ENCODE assay signal across 20 mouse cellular contexts in genomic region chr14:118695866-118696265, GRCm38 (mm10). TPM values are rescaled to one million over a fixed set of nuclear protein-coding genes. Genes with fewer than 3 reads are reported as not detected.
DNase-seq lines count a peak whose midpoint lies in the region; ATAC-seq and TF ChIP-seq lines count a peak whose summit lies in the region.
"Had no signal": no experiment of that assay in that cellular context is flagged by ENCODE, and none has a peak within 500 bp of the region (broad histone marks: within the 10 kb centered on the region; RNA-seq: fewer than 3 reads in every experiment).

No protein-coding gene starts in this region.

- ATAC-seq in intestine, postnatal 0 days: peak; percentile 52
- no peak for ATAC-seq in intestine, embryonic 15.5 days
- ATAC-seq in megakaryocyte-erythroid progenitor cell, adult 5-6 weeks (replicated peaks; ENCODE audit: low FRiP score, low TSS enrichment, poor library complexity, severe bottlenecking): no peak
- ATAC-seq: forebrain, embryonic 15.5 days; intestine, embryonic 16.5 days had no signal

- DNase-seq in cerebellum, postnatal 14 days: peak; percentile 55 to 60
- no peak for DNase-seq in cerebellum, adult 9-10 months
- peak; percentile 70 for DNase-seq in R1 (ENCODE audit: low read depth, low spot score)
- no peak for DNase-seq in adrenal gland, postnatal 10 days
- DNase-seq: adrenal gland, postnatal 14 days; embryo, embryonic 11 days; gastrocnemius, postnatal 10 days; heart, adult 2 months; heart, postnatal 14 days; kidney, adult 9 months had no signal

- H3K36me3 ChIP-seq in intestine, postnatal 0 days (ENCODE audit: control insufficient read depth, insufficient read depth): no peaks in the 10 kb centered on the region
- no peaks in the 10 kb centered on the region for H3K36me3 ChIP-seq in intestine, embryonic 15.5 days
- H3K36me3 ChIP-seq: embryonic facial prominence, embryonic 12.5 days; forebrain, embryonic 15.5 days; heart, embryonic 15.5 days; hindbrain, embryonic 13.5 days had no signal

- no peak overlapping the region for H3K27ac ChIP-seq in intestine, postnatal 0 days (ENCODE audit: low read depth, low read length)
- no peak overlapping the region for H3K27ac ChIP-seq in intestine, embryonic 15.5 days
- H3K27ac ChIP-seq: embryonic facial prominence, embryonic 12.5 days; forebrain, embryonic 15.5 days; heart, adult 2 months; heart, embryonic 15.5 days; hindbrain, embryonic 13.5 days; kidney, postnatal 0 days had no signal

- H3K4me3 ChIP-seq in intestine, postnatal 0 days (ENCODE audit: low read depth, low read length): no peak overlapping the region
- H3K4me3 ChIP-seq in intestine, embryonic 15.5 days (replicated peaks): no peak overlapping the region
- H3K4me3 ChIP-seq: embryonic facial prominence, embryonic 12.5 days; forebrain, embryonic 15.5 days; heart, adult 2 months; heart, embryonic 15.5 days; hindbrain, embryonic 13.5 days had no signal

- H3K4me1 ChIP-seq in intestine, postnatal 0 days (replicated peaks; ENCODE audit: control insufficient read depth, insufficient read depth, low read length): no peaks in the 10 kb centered on the region
- no peaks in the 10 kb centered on the region for H3K4me1 ChIP-seq in intestine, embryonic 15.5 days (replicated peaks)
- H3K4me1 ChIP-seq: forebrain, embryonic 15.5 days; heart, embryonic 15.5 days; hindbrain, embryonic 13.5 days had no signal

- no peaks in the 10 kb centered on the region for H3K9me3 ChIP-seq in intestine, postnatal 0 days (ENCODE audit: control insufficient read depth)
- no peaks in the 10 kb centered on the region for H3K9me3 ChIP-seq in intestine, embryonic 15.5 days
- H3K9me3 ChIP-seq: embryonic facial prominence, embryonic 12.5 days; forebrain, embryonic 15.5 days; heart, embryonic 15.5 days; hindbrain, embryonic 13.5 days had no signal

- H3K27me3 ChIP-seq in intestine, postnatal 0 days (replicated peaks; ENCODE audit: control insufficient read depth, insufficient read depth, low read length): no peaks in the 10 kb centered on the region
- no peaks in the 10 kb centered on the region for H3K27me3 ChIP-seq in intestine, embryonic 15.5 days (replicated peaks)
- H3K27me3 ChIP-seq: embryonic facial prominence, embryonic 12.5 days; forebrain, embryonic 15.5 days; heart, embryonic 15.5 days; hindbrain, embryonic 13.5 days had no signal

- no peak overlapping the region for H3K9ac ChIP-seq in intestine, postnatal 0 days (ENCODE audit: low read depth, low read length)
- H3K9ac ChIP-seq in intestine, embryonic 15.5 days: no peak overlapping the region
- H3K9ac ChIP-seq: embryonic facial prominence, embryonic 12.5 days; forebrain, embryonic 15.5 days; heart, embryonic 15.5 days; hindbrain, embryonic 13.5 days had no signal

- no peak for TF ChIP-seq CTCF in intestine, postnatal 0 days (IDR thresholded peaks at IDR 0.05; ENCODE audit: low read depth)

- WGBS in intestine, postnatal 0 days: 77% methylated on average over 11 of the region's 11 CpGs
- WGBS in intestine, embryonic 15.5 days: 83% methylated on average over 11 of the region's 11 CpGs

- H3K4me2 ChIP-seq in intestine, postnatal 0 days (replicated peaks; ENCODE audit: low read depth): no peak overlapping the region
- H3K4me2 ChIP-seq in intestine, embryonic 15.5 days (replicated peaks): no peak overlapping the region
- H3K4me2 ChIP-seq: embryonic facial prominence, embryonic 12.5 days; forebrain, embryonic 15.5 days; heart, embryonic 11.5 days; heart, embryonic 15.5 days; hindbrain, embryonic 13.5 days had no signal

RNA-seq across cellular contexts. Expression of gene Abcc4, which starts 10.2 kb away (rescaled TPM):
- 1.4 and 1.6 TPM in 2 replicates for polyA plus RNA-seq in intestine, postnatal 0 days (2015; fragmentation: Nextera tagmentation; extraction: Ambion mirVana)
- polyA plus RNA-seq in intestine, embryonic 15.5 days (2015; fragmentation: Nextera tagmentation; extraction: Ambion mirVana): 2.2 and 2.3 TPM in 2 replicates
- total RNA-seq in adrenal gland, postnatal 10 days (2021): 1 to 10 TPM; 8.5 to 9.9 TPM
- 20.5 and 25.4 TPM in 2 replicates for total RNA-seq in megakaryocyte-erythroid progenitor cell, adult 5-6 weeks (2014; fragmentation: Nextera tagmentation)
- 12.2 and 15.6 TPM in 2 replicates for total RNA-seq in megakaryocyte-erythroid progenitor cell, adult 5-6 weeks (2017)

Comparison
In these comparisons a context has a peak if more than half of its experiments do, and no peak if none do; other contexts are left out.
1. DNase-seq: peak in cerebellum, postnatal 14 days (2 of 2) and R1 (single experiment); none in cerebellum, adult 9-10 months (single experiment) and adrenal gland, postnatal 10 days (single experiment).